Mouse (Mus musculus) adrenal gland, postnatal 10 days (tissue): ENCODE results near the gene Gm49342. TPM values are rescaled to one million over a fixed set of nuclear protein-coding genes. Genes with fewer than 3 reads are reported as not detected.
"Not testable (repeated sequence)": the region's sequence is repeated elsewhere in the genome, so short reads cannot be mapped to it uniquely, and the experiment has no call there.

Source experiments
- DNase-seq: peaks from one replicate; pipeline ENCODE4 v3.0.0; 2021; ENCODE audit warnings: mixed read lengths
- long read RNA-seq, 2 experiments: library from polyadenylated mRNA; stranded (forward); transcript quantifications; one replicate each; pipeline ENCODE4 v2.0.0; 2021
- total RNA-seq, 2 experiments: library from RNA; stranded (reverse); gene quantifications; 2 replicates each; pipeline ENCODE4 v1.2.3; 2021

Gene Gm49342
- 10 to 100 TPM; 37.1 to 48.5 TPM for total RNA-seq
- long read RNA-seq, experiment 1 = 0 reads
- long read RNA-seq, experiment 2 = 0 reads

DNA sequence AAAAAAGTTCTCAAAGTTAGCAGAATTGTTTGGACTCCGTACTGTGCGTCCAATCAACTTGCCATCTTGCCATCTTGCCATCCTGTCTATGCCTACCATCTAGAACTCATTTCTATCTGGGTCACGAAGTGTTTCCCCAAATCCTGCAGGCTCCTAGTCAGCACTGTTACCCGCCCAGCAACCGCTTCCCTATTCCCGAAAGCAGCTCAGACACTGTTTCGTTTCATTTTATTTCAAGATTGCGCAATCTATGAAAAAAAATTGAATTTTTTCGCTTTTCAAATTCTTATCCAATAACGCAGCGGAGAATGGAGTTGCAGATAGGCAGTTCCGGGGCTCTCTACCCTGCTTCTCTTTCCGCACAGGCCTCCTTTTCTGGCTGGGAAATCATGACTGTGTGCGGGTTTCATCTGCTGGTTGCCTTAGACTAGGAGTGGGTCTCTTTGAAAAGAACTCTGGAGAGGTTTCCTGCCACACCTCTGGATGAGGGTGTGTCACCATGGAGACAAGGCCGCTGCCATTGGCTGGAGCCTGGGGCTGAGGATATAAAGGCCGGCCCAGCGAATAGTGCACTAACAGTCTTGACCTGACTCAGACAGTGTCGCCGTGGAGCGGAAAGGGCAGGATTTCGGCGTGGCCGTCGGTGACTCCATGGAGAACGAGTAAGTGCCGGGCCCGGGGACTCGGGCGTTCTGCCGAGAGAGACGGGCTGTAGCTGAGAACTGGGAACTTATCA is at the start of gene Gm49342:
Gm49342 (plus strand) TSS at position 586 of the 736 bp plus-strand sequence.
- peak; percentile 97 for DNase-seq

GRCm38 (mm10) chr14:50895407-50895806 is 48.9 kb upstream of the Gm49342 start:
- no peak for DNase-seq

GRCm38 (mm10) chr14:50895985-50896746 is 48.2 kb upstream of the Gm49342 start:
- DNase-seq = peak; percentile 65

GRCm38 (mm10) chr14:50896747-50897373 is 47.5 kb upstream of the Gm49342 start:
- DNase-seq = peak; percentile 16

- no peak for DNase-seq
Measured at GRCm38 (mm10) chr14:50897374-50897765, 46.9 kb upstream of the Gm49342 start, which contains the start of gene Klhl33. Gene Klhl33, minus strand, starts transcription at chr14:50897507.

DNA sequence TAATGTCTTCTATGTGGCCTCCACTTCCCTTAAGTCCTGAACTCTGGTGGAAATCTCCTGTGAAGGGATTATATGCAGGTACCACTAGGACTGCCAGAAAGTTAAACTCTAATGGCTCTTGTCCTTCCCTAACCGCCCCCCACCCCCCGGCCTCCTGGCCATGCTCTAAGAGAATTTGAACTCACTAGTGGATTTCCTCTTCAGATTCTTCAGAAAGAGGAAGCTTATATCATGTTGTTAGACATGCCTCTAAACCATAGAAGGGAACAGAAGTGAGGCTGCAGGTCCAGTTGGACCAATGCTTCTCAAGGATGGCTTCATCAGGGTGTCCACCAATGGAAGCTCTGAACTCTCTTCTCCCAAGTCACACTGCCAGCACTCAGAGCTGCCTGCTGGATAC is 46.3 kb upstream of the Gm49342 start:
- not testable (repeated sequence) for DNase-seq

DNA sequence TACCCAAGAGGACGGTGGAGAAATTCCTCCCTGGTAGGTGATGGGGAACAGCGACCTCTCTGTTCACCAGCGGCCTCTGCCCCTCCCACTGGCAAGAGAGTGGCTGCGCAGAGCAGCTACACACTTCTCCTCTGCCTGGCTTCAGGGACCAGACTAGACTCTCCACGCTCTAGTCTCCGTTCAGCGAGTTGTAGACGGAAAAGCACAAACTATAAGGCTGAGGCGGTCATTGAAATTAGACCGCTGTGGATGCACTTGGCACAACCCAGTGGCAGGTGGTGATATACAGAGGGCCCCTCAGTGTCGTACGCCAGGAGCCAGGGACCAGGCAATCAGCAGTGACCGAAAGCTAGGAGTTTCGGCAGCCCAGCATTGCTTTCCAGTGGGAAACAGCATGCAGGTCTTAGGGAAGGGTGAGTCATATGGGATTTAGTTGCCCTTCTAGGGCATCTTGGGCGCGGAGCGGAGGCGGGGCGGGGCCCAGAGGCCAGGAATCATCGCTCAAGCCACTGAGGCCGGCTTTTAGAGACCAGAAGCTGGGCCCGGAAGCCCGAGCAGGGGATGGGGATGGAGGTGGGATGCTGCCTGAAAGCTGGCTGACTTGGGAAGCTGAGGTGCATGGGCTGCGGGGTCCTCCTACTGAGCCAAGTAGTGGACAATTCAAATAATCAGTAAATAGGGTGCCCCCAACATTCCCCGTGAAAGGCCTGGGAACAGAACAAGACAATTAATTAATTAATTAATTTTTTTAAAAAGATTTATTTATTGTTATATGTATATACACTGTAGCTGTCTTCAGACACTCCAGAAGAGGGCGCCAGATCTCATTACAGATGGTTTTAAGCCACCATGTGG is 40.1 kb upstream of the Gm49342 start:
- DNase-seq = peak; percentile 57

DNA sequence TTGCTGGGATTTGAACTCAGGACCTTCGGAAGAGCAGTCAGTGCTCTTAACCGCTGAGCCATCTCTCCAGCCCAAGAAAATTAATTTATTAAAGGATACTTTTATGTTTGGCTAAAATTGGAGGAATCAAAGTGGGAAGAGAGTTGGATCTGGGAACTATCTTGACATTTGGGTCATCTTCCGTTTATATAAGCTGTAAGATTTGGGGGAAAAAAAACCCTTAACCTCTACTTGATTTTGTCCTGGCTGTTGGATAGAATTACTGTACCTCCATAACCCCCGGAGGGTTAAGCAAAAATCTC is 39.5 kb upstream of the Gm49342 start:
- no peak for DNase-seq

- not testable (repeated sequence) for DNase-seq
Measured at GRCm38 (mm10) chr14:50905327-50905726, 39.0 kb upstream of the Gm49342 start.

DNA sequence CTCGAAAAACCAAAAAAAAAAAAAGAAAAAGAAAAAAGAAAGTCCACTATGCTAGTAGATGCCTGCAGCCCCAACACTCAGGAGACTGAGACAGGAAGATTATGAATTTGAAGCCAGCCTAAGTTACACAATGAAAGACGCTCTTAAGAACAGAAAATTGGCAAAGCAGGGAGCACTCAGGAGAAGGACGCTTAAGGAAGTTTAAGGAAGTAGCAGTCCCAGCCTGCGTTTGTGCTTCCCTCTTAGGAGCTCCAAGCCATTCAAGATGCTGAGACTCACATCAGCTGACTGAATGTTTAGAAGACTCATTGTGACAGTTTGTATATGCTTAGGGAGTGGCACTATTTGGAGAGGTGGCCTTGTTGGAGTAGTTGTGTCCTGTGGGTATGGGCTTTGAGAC is 36.2 kb upstream of the Gm49342 start:
- no peak for DNase-seq

DNA sequence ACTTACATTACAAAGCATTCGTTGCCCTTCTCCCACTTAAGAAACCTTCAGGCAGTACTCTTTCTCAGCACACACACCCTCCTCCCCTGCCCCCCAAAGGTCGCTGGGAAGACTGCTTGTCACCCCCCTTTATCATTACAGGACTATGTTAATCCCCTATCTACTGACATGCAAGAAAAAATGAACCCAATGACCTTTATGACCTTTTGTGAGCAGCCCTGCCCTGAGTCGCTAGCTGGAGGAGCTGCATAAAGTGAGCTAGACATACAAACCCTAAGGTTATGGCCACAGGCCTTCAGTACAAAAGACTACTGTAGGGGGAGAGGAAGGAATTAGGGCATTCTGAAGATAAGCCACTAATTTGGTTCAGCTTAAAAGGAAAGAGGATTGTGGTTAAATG is 33.0 kb upstream of the Gm49342 start:
- DNase-seq = no peak

GRCm38 (mm10) chr14:50923437-50923836 is 20.9 kb upstream of the Gm49342 start:
- not testable (repeated sequence) for DNase-seq

GRCm38 (mm10) chr14:50924281-50925064 is 19.8 kb upstream of the Gm49342 start, which contains the start of the genes Osgep and Apex1:
Gene Osgep, minus strand, starts transcription at chr14:50924893.
Gene Apex1, plus strand, starts transcription at chr14:50924968.
- peak; percentile 96 for DNase-seq

DNA sequence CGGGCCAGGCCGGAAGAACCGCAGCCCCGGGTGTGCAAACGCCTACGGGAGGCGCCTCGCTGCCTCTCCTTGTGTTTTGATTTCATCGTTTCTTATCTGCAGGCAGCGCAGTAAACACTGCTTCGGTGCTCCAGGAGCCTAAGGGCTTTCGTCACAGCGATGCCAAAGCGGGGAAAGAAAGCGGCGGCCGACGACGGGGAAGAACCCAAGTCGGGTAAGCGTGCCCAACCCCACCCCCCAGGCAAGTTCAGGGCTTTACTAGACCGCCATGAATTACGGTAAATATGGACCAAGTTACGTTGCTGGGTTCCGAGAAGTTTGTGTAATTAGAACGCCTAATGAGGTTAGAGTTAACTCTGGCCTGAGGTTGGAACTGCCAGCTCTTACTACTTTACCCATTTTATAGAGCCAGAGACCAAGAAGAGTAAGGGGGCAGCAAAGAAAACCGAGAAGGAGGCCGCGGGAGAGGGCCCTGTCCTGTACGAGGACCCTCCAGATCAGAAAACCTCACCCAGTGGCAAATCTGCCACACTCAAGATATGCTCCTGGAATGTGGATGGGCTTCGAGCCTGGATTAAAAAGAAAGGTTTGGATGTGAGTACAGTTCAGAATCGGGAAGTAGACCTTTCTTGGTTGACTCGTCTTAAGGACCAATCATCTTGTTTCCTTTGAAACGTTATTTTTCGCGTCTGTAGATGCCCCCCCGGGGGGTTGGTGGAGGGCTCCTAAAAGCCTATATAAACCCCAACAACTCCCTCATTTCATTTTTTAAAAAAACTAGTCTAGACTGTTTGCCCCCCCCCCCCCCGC is 19.0 kb upstream of the Gm49342 start:
- peak; percentile 19 for DNase-seq

- no peak for DNase-seq
Measured at GRCm38 (mm10) chr14:50927366-50927765, 17.0 kb upstream of the Gm49342 start.

GRCm38 (mm10) chr14:50929951-50930350 is 14.4 kb upstream of the Gm49342 start:
- DNase-seq = no peak

DNA sequence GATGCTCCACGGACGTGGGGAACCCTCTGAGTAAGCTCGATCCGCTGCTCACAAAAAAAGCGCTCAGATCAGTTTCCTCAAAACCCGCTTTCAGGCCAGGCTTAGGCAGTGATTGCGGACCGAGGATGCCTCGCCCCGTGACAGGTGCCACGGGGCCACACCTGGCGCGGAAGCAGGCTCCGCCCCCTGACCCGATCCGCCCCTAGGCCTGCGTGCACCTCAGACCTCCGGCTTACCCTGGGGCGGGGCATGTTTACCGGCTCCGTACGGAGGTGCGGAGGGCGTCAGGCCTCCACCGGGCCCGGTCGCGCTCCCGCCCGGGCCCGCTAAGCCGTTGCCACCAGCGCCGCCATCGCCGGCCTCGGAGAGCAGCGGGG is 14.0 kb upstream of the Gm49342 start:
- no peak for DNase-seq

DNA sequence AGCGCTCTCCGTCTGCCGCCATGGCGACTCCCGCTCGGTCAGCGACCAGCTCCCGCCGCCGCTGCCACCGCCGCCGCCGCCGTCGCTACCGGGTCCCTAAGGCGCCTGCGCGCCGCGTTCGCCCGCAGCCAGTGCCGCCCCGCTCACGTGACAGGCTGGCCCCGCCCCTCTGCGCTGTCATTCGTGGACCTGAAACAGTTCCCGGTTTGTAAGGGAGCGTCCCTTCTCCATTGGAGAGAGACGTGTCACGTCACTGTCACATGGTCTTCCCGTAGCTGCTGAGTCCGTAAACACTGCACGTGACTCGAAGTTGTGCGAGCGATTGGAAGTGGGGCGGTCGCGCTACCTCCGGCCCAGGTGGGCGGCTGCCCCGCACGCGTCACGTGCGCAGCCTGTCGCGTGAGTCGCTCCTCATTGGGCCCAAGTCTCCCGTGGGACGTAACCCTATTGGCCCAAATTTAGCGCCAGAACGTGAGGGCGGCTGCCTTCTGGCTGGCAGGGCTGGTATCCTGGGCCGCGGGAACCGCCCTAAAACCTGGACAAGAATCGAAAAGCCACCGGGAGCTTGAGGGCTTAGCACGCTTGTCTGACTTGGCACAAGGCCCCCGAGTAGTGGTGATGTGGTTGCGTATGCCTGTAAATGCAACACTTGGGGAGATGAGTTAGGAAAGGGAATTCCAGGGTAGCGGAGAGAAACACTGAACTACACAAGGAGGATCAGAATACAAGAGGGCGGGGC is 13.4 kb upstream of the Gm49342 start, which contains the start of the genes Pip4p1 and Pnp:
Pip4p1 (minus strand) TSS at position 103 of the 739 bp plus-strand sequence.
Pnp (plus strand) TSS at position 329 of the 739 bp plus-strand sequence.
- peak; percentile 99 for DNase-seq

GRCm38 (mm10) chr14:50931493-50932020 is 12.8 kb upstream of the Gm49342 start:
- DNase-seq = no peak
